Mouse (Mus musculus) myocyte (in vitro differentiated cells): ENCODE results near the gene Elmsan1.

Experiments
- CEBPB ChIP-seq: IDR thresholded peaks from 2 replicates; pipeline ENCODE4 v1.6.1; 2011; ENCODE audit warnings: mild to moderate bottlenecking, moderate library complexity; ENCODE audit not compliant: poor library complexity, insufficient read depth, severe bottlenecking
- E2F4 ChIP-seq: IDR thresholded peaks from one replicate; pipeline ENCODE4 v1.6.1; 2011; ENCODE audit warnings: mild to moderate bottlenecking, control low read depth, moderate library complexity; ENCODE audit not compliant: insufficient read depth
- MAX ChIP-seq: IDR thresholded peaks from one replicate; pipeline ENCODE4 v1.6.1; 2011; ENCODE audit warnings: low read depth, mild to moderate bottlenecking, control low read depth
- MYOD1 ChIP-seq, 3 experiments: IDR thresholded peaks; one replicate each; pipeline ENCODE4 v1.6.1; 2011; ENCODE audit warnings: control low read depth in 2 of 3, low read depth in 2 of 3, mild to moderate bottlenecking in 2 of 3, moderate library complexity in 1 of 3; ENCODE audit not compliant: insufficient read length in 2 of 3, control insufficient read depth in 1 of 3
- POLR2A ChIP-seq: IDR thresholded peaks from one replicate; pipeline ENCODE4 v1.6.1; 2011; ENCODE audit warnings: low read depth, mild to moderate bottlenecking, control low read depth, moderate library complexity; ENCODE audit not compliant: insufficient read length
- POLR2AphosphoS2 ChIP-seq: IDR thresholded peaks from one replicate; pipeline ENCODE4 v1.6.1; 2011; ENCODE audit warnings: low read depth, control low read depth; ENCODE audit not compliant: insufficient read length
- REST ChIP-seq: IDR thresholded peaks from one replicate; pipeline ENCODE4 v1.6.1; 2011; ENCODE audit warnings: mild to moderate bottlenecking, control low read depth, moderate library complexity; ENCODE audit not compliant: insufficient read depth, insufficient read length
- SRF ChIP-seq: IDR thresholded peaks from one replicate; pipeline ENCODE4 v1.6.1; 2011; ENCODE audit warnings: low read depth; ENCODE audit not compliant: control insufficient read depth, insufficient read length
- TCF12 ChIP-seq: IDR thresholded peaks from one replicate; pipeline ENCODE4 v1.6.1; 2011; ENCODE audit warnings: mild to moderate bottlenecking, control low read depth; ENCODE audit not compliant: poor library complexity, insufficient read depth, severe bottlenecking
- TCF3 ChIP-seq: IDR thresholded peaks from one replicate; pipeline ENCODE4 v1.6.1; 2011; ENCODE audit warnings: low read depth, control low read depth; ENCODE audit not compliant: insufficient read length
- USF1 ChIP-seq: IDR thresholded peaks from one replicate; pipeline ENCODE4 v1.6.1; 2011; ENCODE audit warnings: low read depth, mild to moderate bottlenecking, control low read depth, moderate library complexity

DNA sequence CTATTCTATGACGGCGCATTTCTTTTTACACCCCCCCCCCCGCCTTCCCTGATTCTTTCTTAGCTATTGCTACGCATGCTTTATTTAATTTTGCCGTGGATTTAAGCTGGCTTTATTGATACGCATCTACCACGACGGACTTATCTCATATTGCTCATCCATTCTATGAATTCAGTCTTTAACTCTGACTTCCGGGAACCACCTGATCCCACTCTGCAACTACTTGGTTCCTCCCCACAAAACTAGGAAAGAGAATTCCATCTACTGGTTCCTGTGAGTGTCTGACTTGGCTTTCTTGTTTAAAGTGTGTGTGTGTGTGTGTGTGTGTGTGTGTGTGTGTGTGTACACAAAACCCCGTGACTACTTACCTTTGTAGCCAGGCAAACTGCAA is 70.1 kb downstream of the Elmsan1 start:
- TF ChIP-seq MAX (no peak), MYOD1 (IDR thresholded peaks at IDR 0.05; ENCODE audit: control insufficient read depth in 1 of 3, insufficient read length in 2 of 3, low read depth in 2 of 3) (no peak), REST (no peak), USF1 (no peak), POLR2A (no peak), TCF3 (no peak), SRF (no peak), E2F4 (no peak), POLR2AphosphoS2 (no peak), TCF12 (no peak), CEBPB (no peak)
